Mouse (Mus musculus) layer of hippocampus, adult 9-10 months (tissue): ENCODE measurements around the gene Olfr1009.
A peak's percentile ranks its signal among the peaks of the same experiment; 100 is the strongest.
"Not testable (repeated sequence)": the region's sequence is repeated elsewhere in the genome, so short reads cannot be mapped to it uniquely, and the experiment has no call there.

ENCODE experiments used
- DNase-seq: peaks from one replicate; pipeline ENCODE4 v3.0.0; 2022; ENCODE audit warnings: low spot score

The Olfr1009 gene

DNA sequence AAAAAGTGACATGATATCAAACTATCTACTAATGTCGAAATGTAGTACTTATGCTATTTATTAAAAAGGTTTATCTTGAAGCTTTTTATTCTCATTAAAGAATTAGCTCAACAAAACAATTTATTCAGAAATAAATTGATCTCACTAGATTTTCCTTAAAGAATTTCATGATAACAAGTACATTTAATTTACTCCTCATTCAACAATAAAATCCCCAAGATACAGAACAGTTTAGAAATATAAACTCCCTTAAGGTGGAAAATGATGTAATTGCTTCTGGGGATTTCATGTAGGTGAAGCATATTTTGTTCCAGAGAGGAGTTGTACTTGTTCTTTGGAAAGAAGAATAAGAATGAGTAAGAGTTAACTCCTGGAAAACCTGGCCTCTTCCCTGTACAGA, at the start of gene Olfr1009:
Gene Olfr1009, plus strand, starts transcription at position 301 of the 400 bp plus-strand sequence.
- no peak for DNase-seq

DNA sequence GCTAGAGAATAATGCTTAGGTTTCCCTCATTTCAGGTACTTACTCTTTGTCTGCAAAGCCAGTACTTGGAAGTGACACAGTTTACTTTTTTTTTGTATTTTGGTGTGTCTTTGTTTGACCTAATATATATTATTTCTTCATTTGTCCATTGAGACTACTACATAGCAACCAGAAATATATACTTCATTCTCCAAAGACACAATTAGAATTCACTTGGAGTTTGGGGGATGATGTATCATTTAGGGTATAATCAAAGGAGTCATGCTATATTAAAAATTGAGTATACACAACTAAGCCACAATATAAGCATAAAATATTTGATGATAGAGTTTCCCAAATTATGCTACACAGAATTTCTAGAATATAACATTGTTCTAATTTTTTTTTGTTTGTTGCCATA, 36.6 kb upstream of the Olfr1009 start, which contains the start of gene Olfr1006:
Gene Olfr1006, minus strand, starts transcription at position 101 of the 400 bp plus-strand sequence.
- DNase-seq, result no peak

DNA sequence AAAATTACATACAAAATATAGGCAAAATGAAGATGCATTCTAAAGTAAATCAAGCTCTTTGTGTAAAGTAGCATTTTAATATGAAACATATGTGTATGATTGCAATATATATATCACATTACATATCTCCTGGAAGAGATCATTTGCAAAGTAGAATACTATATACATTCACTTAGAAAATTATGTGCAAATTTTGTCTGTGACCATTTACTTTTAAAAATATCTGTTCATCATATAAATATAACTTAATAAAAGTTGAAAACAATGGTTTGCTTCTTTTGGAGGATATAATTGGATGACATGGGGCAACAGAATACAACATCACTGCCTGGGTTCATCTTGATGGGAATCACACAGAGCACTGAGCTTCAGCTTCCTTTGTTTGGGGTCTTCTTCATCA, 26.1 kb upstream of the Olfr1009 start, which contains the start of gene Olfr1008:
Gene Olfr1008, plus strand, starts transcription at position 301 of the 400 bp plus-strand sequence.
- DNase-seq, result no peak

DNA sequence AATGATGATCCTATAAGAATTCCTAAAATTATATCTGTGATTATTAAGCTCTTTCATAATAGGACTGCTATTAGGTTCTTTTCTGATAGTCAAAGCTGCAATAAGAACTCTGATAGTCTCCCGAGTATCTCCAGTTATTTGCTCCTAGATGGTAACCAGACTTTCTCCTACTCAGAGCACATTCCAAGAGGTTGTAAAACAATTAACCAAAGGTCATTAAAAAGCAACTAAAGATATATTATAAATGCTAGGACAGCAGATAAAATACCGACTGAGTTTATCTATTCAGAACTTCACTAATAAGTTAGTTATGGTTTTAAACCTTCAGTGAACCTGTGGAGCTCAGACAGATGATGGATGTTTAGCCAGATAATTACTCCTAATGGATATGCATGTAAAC, 4.5 kb upstream of the Olfr1009 start:
- DNase-seq, result not testable (repeated sequence)

DNA sequence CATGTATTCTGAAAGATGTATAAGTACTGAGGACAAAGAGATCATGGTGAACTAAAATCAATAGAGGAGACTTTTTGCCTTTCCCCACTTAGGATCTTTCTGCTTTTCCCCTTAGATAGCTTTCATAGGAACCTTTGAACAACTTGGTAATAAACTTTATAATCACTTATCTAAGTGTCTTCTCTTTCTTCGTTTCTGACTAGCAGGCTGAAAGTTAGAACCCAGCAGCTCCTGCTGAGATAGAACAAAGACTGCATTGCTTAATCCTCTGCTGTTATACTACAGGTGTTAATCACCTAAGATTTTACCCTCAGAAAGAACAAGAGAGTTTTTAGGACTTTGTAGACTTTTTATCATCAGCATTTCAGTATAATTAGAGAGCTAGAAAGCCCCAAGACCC, 4.1 kb upstream of the Olfr1009 start:
- DNase-seq, result no peak

DNA sequence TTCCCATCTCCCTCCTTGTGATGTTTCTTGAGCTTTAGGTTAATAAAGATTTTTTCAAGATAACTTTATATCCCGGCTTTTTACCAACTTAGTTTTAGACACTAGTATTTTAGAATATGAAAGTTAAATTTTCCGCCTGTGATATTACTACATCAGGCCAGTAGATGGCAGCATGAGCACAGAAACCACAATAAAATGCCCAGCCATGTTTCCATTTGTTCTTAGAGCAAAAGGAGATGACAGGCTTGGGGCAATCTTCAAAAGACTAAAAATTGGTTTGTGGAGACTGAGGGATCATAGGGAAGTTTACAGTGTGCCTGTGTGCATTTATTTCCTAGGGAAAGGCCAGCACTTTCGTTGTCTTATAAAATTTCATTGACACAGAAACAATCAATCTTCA, 10.6 kb downstream of the Olfr1009 start:
- peak; percentile 8 for DNase-seq

DNA sequence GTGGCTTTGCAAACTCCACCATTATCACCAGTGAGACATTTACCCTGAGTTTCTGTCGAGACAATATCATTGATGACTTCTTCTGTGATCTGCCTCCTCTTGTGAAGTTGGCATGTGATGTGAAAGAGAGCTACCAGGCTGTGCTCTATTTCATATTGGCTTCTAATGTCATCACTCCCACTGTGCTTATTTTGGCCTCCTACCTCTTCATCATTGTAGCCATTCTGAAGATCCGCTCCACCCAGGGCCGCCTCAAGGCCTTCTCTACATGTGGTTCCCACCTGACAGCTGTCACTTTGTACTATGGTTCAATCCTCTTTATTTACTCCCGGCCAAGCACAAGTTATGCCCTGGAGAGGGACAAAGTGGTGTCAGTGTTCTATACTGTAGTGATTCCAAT, 38.6 kb downstream of the Olfr1009 start:
- no peak for DNase-seq

DNA sequence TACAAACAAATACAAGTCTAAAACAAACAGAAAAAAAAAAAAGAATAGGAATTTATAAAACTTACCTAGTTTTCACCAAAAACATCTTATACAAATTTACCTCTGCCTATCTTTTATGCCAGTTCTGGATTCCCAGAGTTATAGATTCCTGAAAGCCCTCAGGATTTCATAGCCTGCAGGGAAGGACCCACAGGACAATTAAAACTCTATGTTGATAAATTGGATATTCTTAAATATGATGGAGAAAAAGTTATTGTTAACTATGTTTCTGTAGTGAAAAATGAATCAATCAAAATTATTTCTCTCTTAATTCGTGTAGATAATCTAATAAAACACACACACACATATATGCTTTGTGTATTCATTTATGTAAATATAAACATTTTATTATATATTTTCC, 47.4 kb downstream of the Olfr1009 start, which contains the start of gene Olfr1012:
Gene Olfr1012, minus strand, starts transcription at position 101 of the 400 bp plus-strand sequence.
- no peak for DNase-seq

DNA sequence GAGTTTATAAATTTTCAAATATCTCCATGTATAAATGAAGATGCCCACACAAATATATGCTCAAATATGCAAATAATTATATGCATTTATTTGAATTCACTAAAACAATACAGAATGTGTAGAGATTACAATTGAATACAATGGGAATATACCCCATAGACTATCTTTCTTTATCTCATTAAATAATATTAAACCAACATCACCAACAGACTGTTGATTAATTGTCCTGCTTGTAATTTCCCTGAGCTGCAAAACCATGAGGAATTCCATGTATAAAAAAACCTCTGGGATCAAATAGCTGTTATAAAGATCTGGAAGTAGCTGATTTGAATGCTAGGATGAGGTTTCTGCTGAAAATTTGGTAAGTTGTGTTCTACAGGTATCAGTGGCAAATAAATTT, 51.6 kb downstream of the Olfr1009 start, which contains the start of gene Olfr1013:
Gene Olfr1013, plus strand, starts transcription at position 301 of the 400 bp plus-strand sequence.
- no peak for DNase-seq

DNA sequence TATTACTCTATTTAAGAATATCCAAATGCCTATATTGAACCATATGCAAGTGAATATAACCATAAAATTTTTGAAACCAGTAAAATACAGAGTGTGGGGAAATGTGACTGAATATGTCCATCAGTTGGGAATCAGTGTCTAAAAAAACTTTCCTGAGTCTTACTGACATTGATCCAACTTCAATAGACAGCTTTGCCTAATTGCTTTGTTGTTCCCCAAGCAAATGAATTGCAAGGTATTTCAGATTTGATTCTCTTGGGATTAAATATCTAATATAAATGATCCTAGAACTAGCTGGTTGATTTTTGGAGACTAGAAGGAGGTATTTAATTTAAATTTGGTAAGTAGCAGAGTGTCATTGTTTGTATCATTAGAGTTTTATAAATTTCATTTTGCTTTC, 57.2 kb downstream of the Olfr1009 start, which contains the start of gene Olfr1014:
Gene Olfr1014, plus strand, starts transcription at position 301 of the 400 bp plus-strand sequence.
- DNase-seq, result no peak
